Mouse (Mus musculus) bone marrow macrophage, adult 2 months (primary cell): ENCODE data around the gene Fitm1.

ENCODE experiments used
- CTCF ChIP-seq: IDR thresholded peaks from 2 replicates; pipeline ENCODE4 v1.5.1; 2012; ENCODE audit warnings: low read depth, mild to moderate bottlenecking, low read length, moderate library complexity
- POLR2A ChIP-seq: IDR thresholded peaks from 2 replicates; pipeline ENCODE4 v1.6.1; 2012; ENCODE audit warnings: mild to moderate bottlenecking, low read depth, low read length, borderline replicate concordance

DNA sequence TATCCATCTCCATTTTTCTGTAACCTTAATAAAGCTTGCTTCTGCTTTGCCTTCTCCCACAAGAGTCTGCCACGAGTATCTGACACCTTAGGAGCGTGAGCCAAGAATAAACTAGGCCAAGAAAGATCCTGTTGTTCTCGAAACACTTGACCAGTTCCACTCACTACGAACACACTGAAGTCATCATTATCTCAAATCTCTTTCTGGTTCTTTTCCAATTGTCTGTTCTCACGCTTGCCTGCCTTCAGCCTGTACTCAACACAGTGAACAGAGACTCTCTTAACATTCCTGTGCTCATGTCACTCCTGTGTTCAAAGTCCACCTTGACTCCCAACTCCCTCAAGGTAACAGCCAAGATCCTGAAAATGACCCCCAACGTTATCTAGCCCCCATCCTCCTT lies 37.9 kb downstream of the Fitm1 start:
- TF ChIP-seq POLR2A (no peak), CTCF (no peak)
